ENCODE assay signal across 23 mouse cellular contexts in genomic region chr9:71290730-71291129, GRCm38 (mm10).
"Had no signal": no experiment of that assay in that cellular context is flagged by ENCODE, and none has a peak within 500 bp of the region (broad histone marks: within the 10 kb centered on the region; RNA-seq: fewer than 3 reads in every experiment).

No protein-coding gene starts in this region.

- H3K4me2 ChIP-seq: heart, embryonic 13.5 days; heart, embryonic 15.5 days; hindbrain, embryonic 13.5 days; hindbrain, embryonic 15.5 days; limb, embryonic 12.5 days; liver, embryonic 11.5 days; liver, embryonic 13.5 days; liver, embryonic 15.5 days had no signal

- DNase-seq: gastrocnemius, postnatal 10 days; gastrocnemius, postnatal 36 days; heart, postnatal 14 days; heart, postnatal 36 days; kidney, adult 11 months; kidney, adult 8-10 months; kidney, postnatal 10 days; kidney, postnatal 25 days; kidney, postnatal 4 days; liver; liver, embryonic 13.5 days had no signal

- H3K27me3 ChIP-seq: heart, embryonic 15.5 days; hindbrain, embryonic 13.5 days; hindbrain, embryonic 15.5 days; liver, embryonic 13.5 days had no signal

- H3K36me3 ChIP-seq: heart, embryonic 13.5 days; heart, embryonic 15.5 days; hindbrain, embryonic 13.5 days; hindbrain, embryonic 15.5 days; limb, embryonic 10.5 days; limb, embryonic 12.5 days; liver, embryonic 13.5 days; liver, embryonic 15.5 days had no signal

- ATAC-seq: hindbrain, postnatal 0 days; intestine, embryonic 16.5 days had no signal

- H3K9me3 ChIP-seq: heart, embryonic 13.5 days; heart, embryonic 15.5 days; hindbrain, embryonic 13.5 days; hindbrain, embryonic 15.5 days; limb, embryonic 10.5 days; limb, embryonic 12.5 days; liver, embryonic 13.5 days; liver, embryonic 15.5 days had no signal

- H3K4me3 ChIP-seq: heart, embryonic 13.5 days; heart, embryonic 15.5 days; hindbrain, embryonic 13.5 days; hindbrain, embryonic 15.5 days; layer of hippocampus, adult 2 months; left cerebral cortex, adult 2 months; limb, embryonic 10.5 days; limb, embryonic 12.5 days; liver, embryonic 13.5 days; liver, embryonic 15.5 days had no signal

- H3K4me1 ChIP-seq: heart, embryonic 15.5 days; hindbrain, embryonic 13.5 days; hindbrain, embryonic 15.5 days; liver, embryonic 13.5 days; liver, embryonic 15.5 days had no signal

- H3K27ac ChIP-seq: heart, embryonic 13.5 days; heart, embryonic 15.5 days; hindbrain, embryonic 13.5 days; hindbrain, embryonic 15.5 days; hindbrain, postnatal 0 days; layer of hippocampus, adult 2 months; left cerebral cortex, adult 2 months; limb, embryonic 10.5 days; limb, embryonic 12.5 days; liver, embryonic 13.5 days; liver, embryonic 15.5 days had no signal

- H3K9ac ChIP-seq: heart, embryonic 13.5 days; heart, embryonic 15.5 days; hindbrain, embryonic 13.5 days; hindbrain, embryonic 15.5 days; limb, embryonic 12.5 days; liver, embryonic 13.5 days; liver, embryonic 15.5 days had no signal
